Mouse (Mus musculus): ENCODE measurements at regions not wholly inside any gene's neighbourhood (a gene's known extent, or its start where the extent isn't known, plus 50 kb on each side); places are given as distances from the start of the nearest gene placed in this dataset.

GRCm38 (mm10) chr4:53218752-53219151 lies 59.1 kb upstream of the Abca1 start:
- TF ChIP-seq CTCF (IDR thresholded peaks at IDR 0.05 in 2 of 3, conservative IDR thresholded peaks at IDR 0.05 in 1 of 3; ENCODE audit: control insufficient read depth in 1 of 3, insufficient read depth in 1 of 3, low read depth in 2 of 3, low read length in 3 of 3, poor library complexity in 1 of 3, severe bottlenecking in 1 of 3) (no peak), ZC3H11A (IDR thresholded peaks at IDR 0.05; ENCODE audit: low read depth, low read length) (no peak)
